Mouse (Mus musculus): ENCODE results near the gene Klhl2. TPM values are rescaled to one million over a fixed set of nuclear protein-coding genes. Genes with fewer than 3 reads are reported as not detected.

The Klhl2 gene
- 24.5 TPM for polyA plus RNA-seq (2017; shearing (Covaris generic))

GRCm38 (mm10) chr8:64849897-64850541 is at the start of gene Klhl2:
TSS of gene Klhl2 (minus strand) at chr8:64850017.

GRCm38 (mm10) chr8:64733271-64733943 is 116.4 kb downstream of the Klhl2 start, which contains the start of gene Msmo1:
TSS of gene Msmo1 (minus strand) at chr8:64733792.

GRCm38 (mm10) chr8:64692651-64693201 is 157.1 kb downstream of the Klhl2 start, which contains the start of gene Cpe:
TSS of gene Cpe (minus strand) at chr8:64693054.

Other genes starting within 250 kb of the Klhl2 start
- not detected for gene Cpe, start 157.0 kb downstream of the Klhl2 start, polyA plus RNA-seq (2017; shearing (Covaris generic))
- 55.2 TPM for gene Msmo1, start 116.2 kb downstream of the Klhl2 start, polyA plus RNA-seq (2017; shearing (Covaris generic))
- 63.4 TPM for gene Tmem192, start 97.2 kb upstream of the Klhl2 start, polyA plus RNA-seq (2017; shearing (Covaris generic))
- gene Trim75, start 137.8 kb upstream of the Klhl2 start, polyA plus RNA-seq (2017; shearing (Covaris generic)), result not detected
- gene Trim61, start 168.5 kb upstream of the Klhl2 start, polyA plus RNA-seq (2017; shearing (Covaris generic)), result not detected
- not detected for gene Trim60, start 168.6 kb upstream of the Klhl2 start, polyA plus RNA-seq (2017; shearing (Covaris generic))
- gene Apela, start 187.3 kb upstream of the Klhl2 start, polyA plus RNA-seq (2017; shearing (Covaris generic)), result not detected
- not detected for gene Gm10663, start 225.0 kb upstream of the Klhl2 start, polyA plus RNA-seq (2017; shearing (Covaris generic))

Measured in naive thymus-derived CD4-positive, alpha-beta T cell, adult 5 months (primary cell).